In genomic region chr4:120077322-120077721, GRCm38 (mm10) we compare ENCODE assay signal across 24 mouse cellular contexts. TPM values are rescaled to one million over a fixed set of nuclear protein-coding genes. Genes with fewer than 3 reads are reported as not detected.
DNase-seq lines count a peak whose midpoint lies in the region; ATAC-seq lines count a peak whose summit lies in the region.
"Had no signal": no experiment of that assay in that cellular context is flagged by ENCODE, and none has a peak within 500 bp of the region (broad histone marks: within the 10 kb centered on the region; RNA-seq: fewer than 3 reads in every experiment).

No protein-coding gene starts in this region.

- peak; percentile 39 for ATAC-seq in frontal cortex, adult (ENCODE audit: low TSS enrichment)
- ATAC-seq: activated CD4-positive, CD25-positive, alpha-beta regulatory T cell, adult 4 months; forebrain, embryonic 13.5 days; forebrain, embryonic 16.5 days; hindbrain, embryonic 16.5 days had no signal

- no peak for DNase-seq in frontal cortex, postnatal 10 days (ENCODE audit: low spot score in 2 of 2)
- peak; percentile 80 for DNase-seq in heart, adult 11 months
- no peak for DNase-seq in heart, adult 18-20 months
- peak; percentile 82 for DNase-seq in right cerebral cortex, adult 18-20 months
- DNase-seq in right cerebral cortex, postnatal 4 days = no peak
- DNase-seq in brain, adult 2 months (ENCODE audit: low read depth, low spot score) = peak; percentile 79
- no peak for DNase-seq in kidney, adult 11 months
- DNase-seq: adrenal gland, adult 8-10 months; adrenal gland, postnatal 25 days; cerebellum, adult 18-20 months; cerebellum, adult 9-10 months; cerebellum, postnatal 14 days; gastrocnemius, postnatal 10 days; gastrocnemius, postnatal 36 days; heart, postnatal 10 days; heart, postnatal 36 days had no signal

RNA-seq across cellular contexts. Expression of gene AL607142.1, which starts 12.5 kb away (rescaled TPM):
- not detected for total RNA-seq in heart, adult 18-20 months (2021)
- total RNA-seq: adrenal gland, adult 8-10 months; adrenal gland, postnatal 25 days; ES-E14; gastrocnemius, adult 18-20 months; gastrocnemius, postnatal 10 days; gastrocnemius, postnatal 36 days; granulocyte monocyte progenitor cell, adult 5-6 weeks; heart, postnatal 10 days; heart, postnatal 36 days had no signal

Comparison
In these comparisons a context has a peak if more than half of its experiments do, and no peak if none do; other contexts are left out.
1. DNase-seq: peak in heart, adult 11 months (single experiment), right cerebral cortex, adult 18-20 months (single experiment) and brain, adult 2 months (single experiment); none in frontal cortex, postnatal 10 days (0 of 2), heart, adult 18-20 months (0 of 2), right cerebral cortex, postnatal 4 days (single experiment) and kidney, adult 11 months (single experiment).